Mouse (Mus musculus) embryo, embryonic 11 days (tissue): ENCODE results near the gene Itprid2.

ENCODE experiments used
- DNase-seq: peaks from one replicate; pipeline ENCODE4 v3.0.0-alpha.2; 2015

The Itprid2 gene

GRCm38 (mm10) chr2:79715925-79716324 is 80.8 kb downstream of the Itprid2 start:
- no peak for DNase-seq

GRCm38 (mm10) chr2:79717846-79718245 is 82.7 kb downstream of the Itprid2 start:
- DNase-seq, result no peak

GRCm38 (mm10) chr2:79722415-79722814 is 87.3 kb downstream of the Itprid2 start:
- DNase-seq, result no peak
